Mouse (Mus musculus) heart, postnatal 0 days (tissue): ENCODE data around the gene Phf1. TPM values are rescaled to one million over a fixed set of nuclear protein-coding genes. Genes with fewer than 3 reads are reported as not detected.

Source experiments
- ATAC-seq: fragments of 200-750 bp; cut with Nextera tagmentation; 2 replicates; pipeline ENCODE4 v1.8.0; 2017; ENCODE audit warnings: low read depth, moderate number of reproducible peaks, moderate library complexity; ENCODE audit not compliant: insufficient read depth
- DNase-seq: peaks from one replicate; pipeline ENCODE4 v3.0.0-alpha.2; 2016; ENCODE audit warnings: low spot score
- H3K27ac ChIP-seq: fragments of 300-500 bp; sonication (generic); 2 replicates; pipeline ENCODE4 v1.5.1; 2014; ENCODE audit warnings: low read depth, mild to moderate bottlenecking
- H3K27me3 ChIP-seq: fragments of 300-500 bp; sonication (generic); 2 replicates; pipeline ENCODE4 v1.6.1; 2014; ENCODE audit warnings: low read length, mixed read lengths; ENCODE audit not compliant: control insufficient read depth, insufficient read depth
- H3K36me3 ChIP-seq: fragments of 300-500 bp; sonication (generic); replicated peaks from 2 replicates; pipeline ENCODE4 v1.6.1; 2014; ENCODE audit warnings: low read length, mixed read lengths; ENCODE audit not compliant: control insufficient read depth, insufficient read depth
- H3K4me1 ChIP-seq: fragments of 300-500 bp; sonication (generic); 2 replicates; pipeline ENCODE4 v1.6.1; 2014; ENCODE audit warnings: antibody characterized with exemption; ENCODE audit not compliant: control insufficient read depth, insufficient read depth
- H3K4me2 ChIP-seq: fragments of 300-500 bp; sonication (generic); 2 replicates; pipeline ENCODE4 v1.6.1; 2014; ENCODE audit warnings: low read depth, mild to moderate bottlenecking, low read length, moderate library complexity
- H3K4me3 ChIP-seq: fragments of 300-500 bp; sonication (generic); 2 replicates; pipeline ENCODE4 v1.5.1; 2014; ENCODE audit warnings: low read depth, low read length
- H3K9ac ChIP-seq: fragments of 300-500 bp; sonication (generic); replicated peaks from 2 replicates; pipeline ENCODE4 v1.6.1; 2014; ENCODE audit warnings: low read depth, low read length, mixed read lengths
- H3K9me3 ChIP-seq: fragments of 300-500 bp; sonication (generic); replicated peaks from 2 replicates; pipeline ENCODE4 v1.6.1; 2016; ENCODE audit warnings: low read length; ENCODE audit not compliant: control insufficient read depth
- CTCF ChIP-seq: IDR thresholded peaks from 2 replicates; pipeline ENCODE4 v1.5.1; 2016; ENCODE audit warnings: antibody characterized with exemption, control low read depth, low read depth
- EP300 ChIP-seq: IDR thresholded peaks from 2 replicates; pipeline ENCODE4 v1.6.1; 2016; ENCODE audit warnings: antibody characterized with exemption, low read depth
- WGBS: fragments of 180-500 bp; shearing (Covaris S2); extraction: QIAGEN DNeasy Blood & Tissue Kit; methylation state at CpG from one replicate; pipeline ENCODE4 v1.1.7; 2014; 5-methylcytosine and 5-hydroxymethylcytosine counted together
- polyA plus RNA-seq: library from polyadenylated mRNA; unstranded; fragments of >200 nt; fragmentation: Nextera tagmentation; extraction: Ambion mirVana; gene quantifications from 2 replicates; pipeline ENCODE4 v1.2.1, GENCODE M21; 2015
- total RNA-seq: library from RNA; depleted of rRNA; stranded (reverse); fragments of >200 nt; gene quantifications from 2 replicates; pipeline ENCODE4 v1.2.3, GENCODE M21; 2014; ENCODE audit warnings: low replicate concordance

The Phf1 gene
- total and polyA plus RNA-seq, 2 experiments from 2014 or later = 6.3 to 16.3 TPM

DNA sequence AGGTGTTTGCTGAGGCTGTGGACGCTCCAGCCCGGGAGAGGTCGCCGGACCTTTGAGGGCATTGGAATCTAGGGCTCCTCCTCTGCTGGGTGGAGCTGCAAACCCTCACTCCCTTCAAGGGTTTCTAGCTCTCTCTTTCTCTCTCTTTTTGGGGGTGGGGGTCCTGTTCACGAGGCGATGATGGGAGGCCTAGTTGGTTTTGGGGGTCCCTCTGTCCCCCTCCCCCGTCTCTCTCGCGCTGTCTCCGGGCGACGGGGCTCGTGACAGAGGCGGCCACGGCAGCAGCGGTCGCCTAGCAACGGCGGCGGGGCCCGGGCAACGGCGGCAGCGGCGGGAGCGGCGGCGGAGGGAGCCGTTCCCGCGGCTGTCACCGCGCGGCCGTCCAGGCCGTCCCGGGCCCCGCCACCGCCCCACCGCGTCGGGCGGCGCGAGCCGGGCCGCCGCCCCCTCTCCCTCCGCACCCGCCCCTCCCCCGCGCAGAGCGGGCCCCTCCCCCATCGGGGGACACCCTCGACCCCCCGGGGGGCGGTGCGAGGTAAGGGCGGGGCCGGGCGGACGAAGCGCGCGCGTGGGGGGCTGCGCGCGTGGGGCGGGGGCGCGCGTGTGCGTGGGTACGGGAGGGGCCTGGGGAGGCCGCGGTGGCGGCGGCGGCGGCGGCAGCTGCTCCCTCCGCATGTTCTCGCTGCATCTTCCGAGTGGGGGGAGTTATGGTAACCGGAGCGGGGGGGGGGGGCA is 15.6 kb downstream of the Phf1 start:
- no peaks in the 10 kb centered on the region for H3K9me3 ChIP-seq
- no peaks in the 10 kb centered on the region for H3K27me3 ChIP-seq
- peak overlapping the region; percentile 22; the same call in 1 of the 2 replicates for H3K27ac ChIP-seq
- peak overlapping the region; percentile 77 for H3K4me3 ChIP-seq
- WGBS = 1% methylated on average over 46 of the region's 87 CpGs
- DNase-seq (peak; percentile 22), ATAC-seq (no peak)
- H3K4me2 ChIP-seq = peak overlapping the region; percentile 100
- no peaks in the 10 kb centered on the region for H3K36me3 ChIP-seq
- H3K9ac ChIP-seq = peak overlapping the region; percentile 72
- TF ChIP-seq CTCF (no peak), EP300 (no peak)
- peaks cover 34% of the 10 kb centered on the region for H3K4me1 ChIP-seq

DNA sequence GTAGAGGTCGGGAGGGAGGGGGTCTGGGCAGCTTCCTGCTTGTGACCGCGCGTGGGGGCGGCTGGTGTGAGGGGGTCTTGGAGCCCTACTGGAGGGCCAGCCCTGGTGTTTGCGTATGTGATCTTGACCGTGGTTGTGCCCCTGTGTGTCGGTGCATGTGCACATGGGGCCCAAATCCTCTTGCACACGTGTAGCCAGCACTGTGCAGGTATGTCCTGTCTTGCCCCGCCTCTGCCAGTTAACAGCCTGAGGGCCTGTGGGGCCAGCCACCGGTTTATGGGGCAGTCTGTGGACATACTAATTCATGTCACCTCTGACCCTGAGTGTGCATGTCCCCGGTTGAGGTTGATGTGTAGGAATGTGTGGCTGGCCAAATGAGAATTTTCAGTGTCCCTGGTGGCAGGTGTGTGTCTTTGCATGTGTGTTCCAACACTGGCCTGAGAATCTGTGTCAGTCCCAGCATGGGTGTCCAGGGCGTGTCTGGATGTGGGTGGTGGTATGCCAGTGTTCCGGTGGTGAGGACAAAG is 16.3 kb downstream of the Phf1 start:
- peaks cover 39% of the 10 kb centered on the region for H3K4me1 ChIP-seq
- DNase-seq = no peak
- H3K9ac ChIP-seq = peak overlapping the region; percentile 72
- no peaks in the 10 kb centered on the region for H3K36me3 ChIP-seq
- peak; percentile 21 for ATAC-seq
- WGBS = 31% methylated on average over 9 of the region's 14 CpGs
- H3K27me3 ChIP-seq = no peaks in the 10 kb centered on the region
- TF ChIP-seq CTCF = peak; percentile 40
- no peak for TF ChIP-seq EP300
- H3K9me3 ChIP-seq = no peaks in the 10 kb centered on the region
- peak overlapping the region; percentile 77 for H3K4me3 ChIP-seq
- 0 out of 2 replicates have a peak overlapping the region, but pooled peaks have one; percentile 15 for H3K27ac ChIP-seq
- peak overlapping the region; percentile 100 for H3K4me2 ChIP-seq

DNA sequence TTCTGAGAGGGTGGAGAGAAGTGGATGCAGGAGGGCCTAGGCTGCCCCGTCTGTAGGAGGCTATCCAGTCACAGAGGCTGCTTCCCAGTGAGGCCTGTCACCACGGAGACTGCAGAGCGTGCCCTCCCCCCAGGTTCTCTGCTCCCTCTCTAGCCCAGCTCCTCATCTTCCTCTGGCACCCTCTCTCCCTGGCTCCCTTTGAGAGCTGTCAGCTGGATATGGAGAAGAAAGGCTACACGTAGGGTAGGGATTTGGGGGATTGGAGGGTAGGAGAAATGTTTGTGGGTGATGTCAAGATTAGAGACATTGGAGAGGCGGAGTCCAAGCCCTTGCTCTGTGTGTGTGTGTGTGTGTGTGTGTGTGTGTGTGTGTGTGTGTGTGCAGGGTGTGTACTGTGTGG is 17.0 kb downstream of the Phf1 start:
- WGBS = 61% methylated on average over 5 of the region's 5 CpGs
- ATAC-seq (no peak), DNase-seq (no peak)
- no peak overlapping the region for H3K4me2 ChIP-seq
- peaks cover 44% of the 10 kb centered on the region for H3K4me1 ChIP-seq
- H3K9me3 ChIP-seq = no peaks in the 10 kb centered on the region
- H3K27ac ChIP-seq = 0 out of 2 replicates have a peak overlapping the region, but pooled peaks have one; percentile 15
- H3K9ac ChIP-seq = no peak overlapping the region
- no peaks in the 10 kb centered on the region for H3K36me3 ChIP-seq
- TF ChIP-seq EP300 = no peak
- TF ChIP-seq CTCF = no peak
- no peaks in the 10 kb centered on the region for H3K27me3 ChIP-seq
- no peak overlapping the region for H3K4me3 ChIP-seq

DNA sequence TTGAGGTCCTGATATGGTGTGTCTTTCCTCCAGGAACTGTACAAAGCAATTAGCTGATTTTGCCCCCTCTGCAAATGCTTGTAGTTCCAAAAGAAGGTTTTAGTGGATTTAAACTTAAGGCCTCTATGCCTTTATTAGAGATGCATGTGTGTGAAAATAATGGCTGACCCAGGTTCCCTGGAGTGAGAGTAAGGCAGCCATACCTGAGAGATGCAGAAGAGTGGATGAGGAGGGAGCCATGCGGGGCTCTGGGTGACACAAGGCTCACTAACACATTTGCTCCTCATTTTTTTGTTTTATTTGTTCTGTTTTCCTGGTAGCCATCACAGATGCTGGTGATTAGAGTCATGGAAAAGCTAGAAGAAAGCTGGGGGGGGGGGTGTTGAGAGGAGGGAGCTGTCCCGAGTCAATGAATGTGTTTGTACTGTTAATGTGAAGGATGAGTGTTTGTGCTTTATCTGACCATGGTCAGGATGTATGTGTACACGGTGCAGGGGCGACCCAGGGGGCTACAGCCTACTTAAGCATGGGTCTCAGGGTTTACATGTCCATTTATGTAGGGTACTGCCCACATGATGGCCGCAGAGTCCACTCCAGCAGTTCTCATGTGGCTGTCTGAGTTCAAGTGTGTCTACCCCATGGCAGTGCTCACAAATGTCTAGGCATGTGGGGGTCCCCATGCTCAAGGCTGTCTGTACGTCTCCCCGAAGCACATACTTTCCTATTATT is 17.9 kb downstream of the Phf1 start:
- H3K9me3 ChIP-seq = no peaks in the 10 kb centered on the region
- DNase-seq (no peak), ATAC-seq (no peak)
- no peaks in the 10 kb centered on the region for H3K27me3 ChIP-seq
- H3K36me3 ChIP-seq = no peaks in the 10 kb centered on the region
- H3K27ac ChIP-seq = no peak overlapping the region
- WGBS = 46% methylated on average over 7 of the region's 7 CpGs
- TF ChIP-seq EP300 = no peak
- TF ChIP-seq CTCF = no peak
- H3K9ac ChIP-seq = no peak overlapping the region
- H3K4me2 ChIP-seq = peak overlapping the region; percentile 57
- H3K4me1 ChIP-seq = peaks cover 48% of the 10 kb centered on the region
- H3K4me3 ChIP-seq = peak overlapping the region; percentile 31

DNA sequence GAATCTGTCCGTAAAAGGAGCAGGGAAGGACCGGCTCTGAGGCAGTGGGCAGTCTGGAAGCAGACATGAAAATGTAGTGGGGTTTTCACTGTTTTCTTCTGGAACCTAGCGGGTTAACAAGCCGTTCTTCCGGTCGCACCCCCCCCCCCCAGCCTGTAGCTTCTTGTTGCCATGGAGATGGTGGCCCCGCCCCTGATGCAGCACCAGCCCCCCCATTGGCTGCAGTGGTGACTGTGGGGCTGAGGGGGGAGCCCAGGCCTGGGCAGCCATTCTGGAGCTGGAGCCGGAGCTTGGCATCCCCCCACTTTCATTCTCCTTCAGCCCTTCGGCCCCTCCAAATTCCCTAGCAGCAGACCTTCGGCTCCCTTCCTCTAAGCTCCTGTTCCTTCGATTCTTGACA is 18.6 kb downstream of the Phf1 start:
- Histone ChIP-seq H3K4me1 (peaks cover 48% of the 10 kb centered on the region), H3K27me3 (no peaks in the 10 kb centered on the region), H3K4me2 (peak overlapping the region; percentile 57), H3K9me3 (no peaks in the 10 kb centered on the region), H3K9ac (peak overlapping the region; percentile 31; the same call in 1 of the 2 replicates), H3K4me3 (peak overlapping the region; percentile 31), H3K27ac (no peak overlapping the region), H3K36me3 (no peaks in the 10 kb centered on the region)
- DNase-seq (peak; percentile 52), ATAC-seq (peak; percentile 37; the same call in 1 of the 2 replicates)
- 6% methylated on average over 11 of the region's 11 CpGs for WGBS
- TF ChIP-seq EP300 (no peak), CTCF (no peak)
